Mouse (Mus musculus) liver, postnatal 0 days (tissue): Measurements from ENCODE around the gene Pitpnb.

Source experiments
- CTCF ChIP-seq: sonication (generic); IDR thresholded peaks from 2 replicates; pipeline ENCODE4 v1.5.1; 2016; ENCODE audit warnings: antibody characterized with exemption, low read depth
- EP300 ChIP-seq: IDR thresholded peaks from 2 replicates; pipeline ENCODE4 v1.6.1; 2016; ENCODE audit warnings: antibody characterized with exemption, low read depth, mild to moderate bottlenecking

- TF ChIP-seq CTCF (0 out of 2 replicates have a peak, but pooled peaks have one; percentile 18), EP300 (no peak)
Measured at GRCm38 (mm10) chr5:111416048-111416447, 85.5 kb downstream of the Pitpnb start.
